Mouse (Mus musculus) neutrophil, adult 5-6 weeks (primary cell): ENCODE measurements around the gene Dok5. TPM values are rescaled to one million over a fixed set of nuclear protein-coding genes. Genes with fewer than 3 reads are reported as not detected.

Source experiments
- ATAC-seq: fragments of 151-379, 151-347 bp; 2 replicates; pipeline ENCODE4 v1.8.0; 2017; ENCODE audit warnings: mild to moderate bottlenecking, moderate TSS enrichment; ENCODE audit not compliant: insufficient number of reproducible peaks, poor library complexity, low FRiP score, severe bottlenecking; ENCODE audit errors: extremely low read depth
- total RNA-seq: library from RNA; stranded (forward); fragments of 200-1000 nt; gene quantifications from 2 replicates; pipeline ENCODE4 v1.2.3, GENCODE M21; 2017

Gene Dok5
- total RNA-seq, 1 experiment from 2014 or later = not detected

- no peak for ATAC-seq
Measured at GRCm38 (mm10) chr2:170902204-170903028, 170.8 kb downstream of the Dok5 start.

- no peak for ATAC-seq
Measured at GRCm38 (mm10) chr2:170903029-170903306, 171.4 kb downstream of the Dok5 start.

- no peak for ATAC-seq
Measured at GRCm38 (mm10) chr2:170903367-170903766, 171.8 kb downstream of the Dok5 start.

DNA sequence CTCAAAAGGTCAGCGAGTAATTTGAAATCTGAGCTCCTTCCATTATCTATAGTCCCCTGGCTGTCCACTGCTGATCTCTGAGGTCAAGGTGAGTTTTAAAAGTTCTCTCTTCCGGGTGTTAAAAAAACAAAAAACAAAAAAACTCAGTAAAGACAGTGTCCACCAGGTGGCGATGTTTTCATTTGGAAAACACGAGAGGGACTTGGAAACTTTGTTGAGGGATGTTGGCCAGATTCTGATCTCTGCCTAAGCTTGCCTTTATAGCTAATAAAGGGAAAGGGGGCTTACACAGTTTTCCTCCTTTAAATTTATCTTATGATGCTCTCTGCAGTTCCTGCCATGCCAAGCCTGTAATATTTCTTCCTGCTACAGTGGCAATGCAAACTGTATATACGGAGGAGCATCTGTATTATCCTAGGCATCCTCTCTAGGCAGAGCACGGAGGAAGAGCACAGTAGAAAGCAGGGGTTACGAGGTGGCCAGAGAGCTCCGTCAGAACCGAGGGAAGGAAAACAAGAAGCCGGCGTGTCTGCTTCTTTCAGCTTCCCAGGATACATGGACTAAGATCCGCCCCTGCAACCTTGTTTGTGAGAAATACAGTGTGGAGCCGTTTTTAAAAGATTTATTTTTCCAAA is 181.1 kb downstream of the Dok5 start:
- no peak for ATAC-seq

- ATAC-seq = no peak
Measured at GRCm38 (mm10) chr2:170913863-170914262, 182.3 kb downstream of the Dok5 start.

GRCm38 (mm10) chr2:170915646-170916045 is 184.0 kb downstream of the Dok5 start:
- no peak for ATAC-seq

DNA sequence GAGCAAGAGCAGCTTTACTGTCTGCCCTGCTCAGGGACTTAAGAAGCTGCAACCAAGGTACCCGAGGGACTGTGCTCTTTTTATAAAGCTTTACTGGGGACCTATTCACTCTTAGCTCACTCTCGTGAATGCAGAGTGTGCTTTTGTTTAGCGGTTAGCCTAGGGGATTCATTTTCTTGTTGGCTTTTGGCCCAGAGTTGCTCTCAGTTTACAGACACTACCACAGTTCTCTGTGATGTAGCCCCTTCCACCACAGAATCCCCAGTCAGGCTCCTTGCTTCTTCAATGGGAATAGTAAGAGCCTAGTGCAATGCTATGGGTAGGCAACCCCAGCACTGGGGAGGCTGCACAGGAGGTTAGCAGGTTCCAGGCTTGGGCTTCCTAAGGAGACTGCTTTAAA is 190.7 kb downstream of the Dok5 start:
- no peak for ATAC-seq

DNA sequence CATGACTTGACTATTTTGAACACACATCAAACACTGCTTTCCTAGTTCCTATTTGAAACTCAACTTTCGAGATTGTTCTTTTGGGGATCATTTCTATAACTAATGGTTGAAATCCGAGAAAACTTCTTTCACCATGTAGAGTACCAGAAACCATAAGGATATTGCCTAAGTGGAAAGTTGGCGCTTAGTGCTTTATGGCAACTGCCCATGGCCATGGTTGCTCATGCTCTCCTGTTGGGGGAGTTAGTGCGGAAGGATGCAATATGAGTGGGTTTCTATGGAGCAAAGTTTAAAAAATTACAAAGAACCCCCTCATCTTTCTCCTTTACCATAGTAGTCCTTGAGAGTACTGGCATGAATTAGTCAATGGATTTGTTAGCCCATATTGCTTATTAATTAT is 192.5 kb downstream of the Dok5 start:
- no peak for ATAC-seq

- ATAC-seq = no peak
Measured at GRCm38 (mm10) chr2:170926237-170926636, 194.6 kb downstream of the Dok5 start.

Other genes starting within 250 kb of the Dok5 start
- 18.3 and 21.0 TPM in 2 replicates for gene Pfdn4, start 235.4 kb upstream of the Dok5 start, total RNA-seq
- not detected in 2 replicates for gene Cyp24a1, start 234.7 kb upstream of the Dok5 start, total RNA-seq
- gene 4930470P17Rik, start 129.8 kb upstream of the Dok5 start, total RNA-seq = not detected in 2 replicates